Mouse (Mus musculus) intestine, postnatal 0 days (tissue): ENCODE data around the gene Fbxl16. TPM values are rescaled to one million over a fixed set of nuclear protein-coding genes. Genes with fewer than 3 reads are reported as not detected.

Source experiments
- ATAC-seq: fragments of 200-750 bp; cut with Nextera tagmentation; 2 replicates; pipeline ENCODE4 v1.8.0; 2017; ENCODE audit warnings: mild to moderate bottlenecking, moderate TSS enrichment, moderate library complexity
- H3K27ac ChIP-seq: fragments of 300-500 bp; sonication (generic); 2 replicates; pipeline ENCODE4 v1.5.1; 2014; ENCODE audit warnings: mild to moderate bottlenecking, low read depth, low read length, moderate library complexity
- H3K27me3 ChIP-seq: fragments of 300-500 bp; sonication (generic); replicated peaks from 2 replicates; pipeline ENCODE4 v1.6.1; 2014; ENCODE audit warnings: low read length, mixed read lengths; ENCODE audit not compliant: control insufficient read depth, insufficient read depth
- H3K36me3 ChIP-seq: fragments of 300-500 bp; sonication (generic); 2 replicates; pipeline ENCODE4 v1.6.1; 2014; ENCODE audit warnings: mild to moderate bottlenecking, moderate library complexity; ENCODE audit not compliant: control insufficient read depth, insufficient read depth
- H3K4me1 ChIP-seq: fragments of 300-500 bp; sonication (generic); replicated peaks from 2 replicates; pipeline ENCODE4 v1.6.1; 2014; ENCODE audit warnings: antibody characterized with exemption, low read length, mixed read lengths; ENCODE audit not compliant: control insufficient read depth, insufficient read depth
- H3K4me2 ChIP-seq: fragments of 300-500 bp; sonication (generic); replicated peaks from 2 replicates; pipeline ENCODE4 v1.6.1; 2014; ENCODE audit warnings: low read depth, mild to moderate bottlenecking, moderate library complexity
- H3K4me3 ChIP-seq: fragments of 300-500 bp; sonication (generic); 2 replicates; pipeline ENCODE4 v1.5.1; 2014; ENCODE audit warnings: low read depth, low read length
- H3K9ac ChIP-seq: fragments of 300-500 bp; sonication (generic); 2 replicates; pipeline ENCODE4 v1.6.1; 2014; ENCODE audit warnings: mild to moderate bottlenecking, low read depth, low read length
- H3K9me3 ChIP-seq: fragments of 300-500 bp; sonication (generic); 2 replicates; pipeline ENCODE4 v1.6.1; 2016; ENCODE audit warnings: mixed run types; ENCODE audit not compliant: control insufficient read depth
- CTCF ChIP-seq: sonication (generic); IDR thresholded peaks from 2 replicates; pipeline ENCODE4 v1.5.1; 2016; ENCODE audit warnings: low read depth, mild to moderate bottlenecking, control low read depth, antibody characterized with exemption, moderate library complexity
- WGBS: fragments of 180-500 bp; shearing (Covaris S2); extraction: QIAGEN DNeasy Blood & Tissue Kit; methylation state at CpG from one replicate; pipeline ENCODE4 v1.1.7; 2014; 5-methylcytosine and 5-hydroxymethylcytosine counted together
- polyA plus RNA-seq: library from polyadenylated mRNA; unstranded; fragments of >200 nt; fragmentation: Nextera tagmentation; extraction: Ambion mirVana; gene quantifications from 2 replicates; pipeline ENCODE4 v1.2.1, GENCODE M21; 2015

Fbxl16 gene
- polyA plus RNA-seq, 1 experiment from 2014 or later, result 1.1 TPM

DNA sequence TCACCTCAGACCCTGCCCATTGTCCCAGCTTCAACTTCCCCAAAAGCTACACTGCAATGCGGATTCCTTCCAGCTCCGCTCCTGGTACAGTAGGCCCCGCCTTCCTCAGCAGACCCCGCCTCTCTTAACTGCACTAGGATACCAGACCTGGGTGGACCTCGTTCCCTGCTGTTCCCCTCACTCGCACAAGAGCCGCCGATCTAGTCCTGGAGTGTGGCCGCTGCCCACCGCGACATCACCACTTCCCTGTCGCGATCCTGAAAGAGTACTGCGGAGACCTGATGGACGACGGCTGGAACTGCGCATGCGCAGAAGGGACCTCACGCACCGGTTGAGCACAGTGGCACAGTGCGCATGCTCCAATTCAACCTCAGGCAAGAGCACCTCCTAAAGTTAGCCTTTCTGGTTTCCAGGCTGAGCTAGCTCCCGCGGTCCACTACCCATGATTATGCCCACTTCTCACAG is 23.6 kb upstream of the Fbxl16 start, which contains the start of gene Haghl:
Haghl (minus strand) TSS at position 393 of the 465 bp plus-strand sequence.
- Histone ChIP-seq H3K27ac (no peak within 1 kb of the TSS; the same call in 1 of the 2 replicates), H3K4me3 (peak within 1 kb of the TSS; percentile 65), H3K9ac (peak within 1 kb of the TSS; percentile 55), H3K4me1 (peaks cover 6% of the 10 kb centered on the region; the same call in 1 of the 2 replicates), H3K9me3 (no peaks in the 10 kb centered on the region), H3K27me3 (no peaks in the 10 kb centered on the region), H3K4me2 (peak within 1 kb of the TSS; percentile 88), H3K36me3 (peaks cover 48% of the 10 kb centered on the region; the same call in 1 of the 2 replicates)
- WGBS, result under 1% methylated on average over 23 of the region's 23 CpGs
- peak; percentile 80 for ATAC-seq
- peak; percentile 14; the same call in 1 of the 2 replicates for TF ChIP-seq CTCF

GRCm38 (mm10) chr17:25786280-25786679 is 22.6 kb upstream of the Fbxl16 start, which contains the start of gene Ccdc78:
TSS of gene Ccdc78 (plus strand) at chr17:25786580.
- 76% methylated on average over 3 of the region's 3 CpGs for WGBS
- H3K9me3 ChIP-seq, result no peaks in the 10 kb centered on the region
- peaks cover 38% of the 10 kb centered on the region; the same call in 1 of the 2 replicates for H3K36me3 ChIP-seq
- H3K4me3 ChIP-seq, result peak within 1 kb of the TSS; percentile 65
- peaks cover 6% of the 10 kb centered on the region; the same call in 1 of the 2 replicates for H3K4me1 ChIP-seq
- TF ChIP-seq CTCF, result no peak
- peak within 1 kb of the TSS; percentile 88 for H3K4me2 ChIP-seq
- ATAC-seq, result no peak
- no peak within 1 kb of the TSS for H3K27ac ChIP-seq
- H3K27me3 ChIP-seq, result no peaks in the 10 kb centered on the region
- peak within 1 kb of the TSS; percentile 55; the same call in 1 of the 2 replicates for H3K9ac ChIP-seq

- no peak for ATAC-seq
- TF ChIP-seq CTCF, result no peak
- Histone ChIP-seq H3K9ac (no peak overlapping the region), H3K27me3 (no peaks in the 10 kb centered on the region), H3K4me3 (no peak overlapping the region), H3K9me3 (no peaks in the 10 kb centered on the region), H3K27ac (no peak overlapping the region), H3K36me3 (peaks cover 32% of the 10 kb centered on the region; the same call in 1 of the 2 replicates), H3K4me2 (no peak overlapping the region), H3K4me1 (peaks cover 10% of the 10 kb centered on the region; the same call in 1 of the 2 replicates)
- WGBS, result 89% methylated on average over 9 of the region's 9 CpGs
Measured at GRCm38 (mm10) chr17:25786781-25787504, 21.9 kb upstream of the Fbxl16 start.

DNA sequence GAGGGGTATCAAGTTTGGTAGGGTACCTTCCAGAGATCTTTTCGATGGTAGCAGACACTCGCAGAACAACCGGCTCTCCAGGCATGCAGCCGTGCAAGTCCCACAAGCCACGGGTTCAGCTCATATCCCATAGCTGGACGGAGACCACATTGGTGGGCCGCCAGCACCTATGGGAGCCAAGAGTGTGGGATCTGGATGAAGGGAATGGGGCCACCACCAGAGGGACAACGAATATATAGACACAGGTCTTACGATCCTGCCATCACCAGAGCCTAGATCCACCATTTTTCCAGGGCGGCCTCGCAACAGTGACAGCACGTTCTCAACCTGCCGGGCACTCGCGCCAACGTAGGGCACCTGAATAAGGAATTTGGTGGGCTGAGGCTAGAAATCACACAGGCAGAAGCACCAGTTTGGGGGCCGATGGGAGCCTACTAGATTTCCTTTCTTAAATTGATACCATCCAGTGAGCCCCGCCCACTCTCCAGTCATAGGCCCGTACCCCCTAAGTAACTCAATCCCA is 17.5 kb upstream of the Fbxl16 start:
- H3K4me1 ChIP-seq, result peaks cover 19% of the 10 kb centered on the region; the same call in 1 of the 2 replicates
- H3K9ac ChIP-seq, result peak overlapping the region; percentile 76
- peak overlapping the region; percentile 83 for H3K4me3 ChIP-seq
- H3K9me3 ChIP-seq, result no peaks in the 10 kb centered on the region
- peak overlapping the region; percentile 85 for H3K4me2 ChIP-seq
- 20% methylated on average over 19 of the region's 19 CpGs for WGBS
- no peak for ATAC-seq
- no peaks in the 10 kb centered on the region for H3K27me3 ChIP-seq
- peak overlapping the region; percentile 99 for H3K27ac ChIP-seq
- H3K36me3 ChIP-seq, result peaks cover 19% of the 10 kb centered on the region; the same call in 1 of the 2 replicates
- TF ChIP-seq CTCF, result 0 out of 2 replicates have a peak, but pooled peaks have one; percentile 30

DNA sequence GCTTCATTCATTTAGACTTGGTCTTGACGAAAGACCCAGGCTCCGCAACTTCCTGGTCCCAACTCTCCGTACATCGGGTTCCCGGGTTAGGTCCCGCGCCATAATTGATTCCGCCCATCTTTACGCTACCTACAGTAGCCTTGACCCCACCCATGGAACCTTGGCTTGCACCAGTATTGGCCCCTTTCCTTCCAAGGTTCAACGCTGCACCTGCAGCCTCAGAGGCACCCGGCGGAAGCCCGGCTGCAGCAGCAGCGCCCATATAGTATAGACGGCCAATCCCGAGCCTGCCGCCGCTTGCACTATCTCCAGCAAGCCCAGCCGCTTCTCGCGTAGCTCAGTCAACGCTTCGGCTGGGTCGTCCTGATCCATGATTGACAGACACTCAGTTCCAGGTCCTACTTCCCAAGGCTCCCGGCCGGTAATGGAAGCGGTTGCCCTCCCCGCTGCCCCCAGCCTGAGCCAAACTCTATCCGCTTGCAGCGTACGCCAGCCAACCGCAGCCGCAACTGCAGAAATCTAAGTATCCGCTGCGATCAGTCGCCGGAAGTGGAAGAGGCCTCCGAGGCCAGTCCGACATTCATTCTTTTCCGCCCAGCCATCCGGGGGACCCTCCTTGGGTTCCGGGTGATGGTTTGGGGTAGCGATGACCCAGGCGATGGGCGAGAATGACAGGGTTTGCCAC is 16.9 kb upstream of the Fbxl16 start:
- Histone ChIP-seq H3K4me2 (peak overlapping the region; percentile 85), H3K9me3 (no peaks in the 10 kb centered on the region), H3K27ac (peak overlapping the region; percentile 99), H3K36me3 (peaks cover 19% of the 10 kb centered on the region; the same call in 1 of the 2 replicates), H3K27me3 (no peaks in the 10 kb centered on the region), H3K4me1 (peaks cover 19% of the 10 kb centered on the region; the same call in 1 of the 2 replicates), H3K4me3 (peak overlapping the region; percentile 83), H3K9ac (peak overlapping the region; percentile 76)
- WGBS, result under 1% methylated on average over 45 of the region's 45 CpGs
- peak; percentile 92 for ATAC-seq
- no peak for TF ChIP-seq CTCF
